ENCODE assay signal across 9 mouse cellular contexts in genomic region chr16:17761074-17761473, GRCm38 (mm10). TPM values are rescaled to one million over a fixed set of nuclear protein-coding genes. Genes with fewer than 3 reads are reported as not detected.
DNase-seq lines count a peak whose midpoint lies in the region; ATAC-seq lines count a peak whose summit lies in the region.
"Had no signal": no experiment of that assay in that cellular context is flagged by ENCODE, and none has a peak within 500 bp of the region (broad histone marks: within the 10 kb centered on the region; RNA-seq: fewer than 3 reads in every experiment).

No protein-coding gene starts in this region.

- no peak overlapping the region for H3K27ac ChIP-seq in kidney, embryonic 14.5 days (ENCODE audit: low read depth, low read length)
- H3K27ac ChIP-seq in hindbrain, embryonic 14.5 days, result no peak overlapping the region
- H3K27ac ChIP-seq in midbrain, embryonic 16.5 days (ENCODE audit: low read length), result no peak overlapping the region

- peak; percentile 21; the same call in 1 of the 2 replicates for ATAC-seq in kidney, embryonic 14.5 days (ENCODE audit: low FRiP score, low TSS enrichment)
- no peak for ATAC-seq in hindbrain, embryonic 14.5 days (ENCODE audit: low FRiP score)
- no peak for ATAC-seq in midbrain, embryonic 16.5 days

- WGBS in kidney, embryonic 14.5 days, result 26% methylated on average over 1 of the region's 1 CpGs
- 48% methylated on average over 1 of the region's 1 CpGs for WGBS in hindbrain, embryonic 14.5 days
- WGBS in midbrain, embryonic 16.5 days, result 70% methylated on average over 1 of the region's 1 CpGs

- H3K4me2 ChIP-seq in kidney, embryonic 14.5 days (replicated peaks; ENCODE audit: low read depth, low read length), result peak overlapping the region; percentile 95; the same call in 1 of the 2 replicates
- H3K4me2 ChIP-seq in hindbrain, embryonic 14.5 days (replicated peaks), result peak overlapping the region; percentile 75
- H3K4me2 ChIP-seq in midbrain, embryonic 16.5 days (ENCODE audit: low read length), result peak overlapping the region; percentile 79; the same call in 1 of the 2 replicates

- no peaks in the 10 kb centered on the region for H3K27me3 ChIP-seq in kidney, embryonic 14.5 days (ENCODE audit: control insufficient read depth, insufficient read depth, low read length)
- H3K27me3 ChIP-seq in hindbrain, embryonic 14.5 days (ENCODE audit: control insufficient read depth, insufficient read depth, low read length), result 0 out of 2 replicates have a peak, but pooled peaks cover 6% of the 10 kb centered on the region
- H3K27me3 ChIP-seq in midbrain, embryonic 16.5 days (ENCODE audit: control insufficient read depth, insufficient read depth, low read depth, low read length), result no peaks in the 10 kb centered on the region

- H3K4me1 ChIP-seq in kidney, embryonic 14.5 days (ENCODE audit: control insufficient read depth, insufficient read depth, low read length), result peaks cover 9% of the 10 kb centered on the region; the same call in 1 of the 2 replicates
- H3K4me1 ChIP-seq in hindbrain, embryonic 14.5 days (replicated peaks; ENCODE audit: control insufficient read depth, insufficient read depth, low read length), result peaks cover 17% of the 10 kb centered on the region
- H3K4me1 ChIP-seq in midbrain, embryonic 16.5 days (ENCODE audit: control insufficient read depth, insufficient read depth, low read length), result peaks cover 31% of the 10 kb centered on the region

- no peak for DNase-seq in kidney, adult 9 months
- peak; percentile 29 for DNase-seq in c-Kit-positive CD71-positive TER-119-positive erythroid progenitor cells, embryonic 14.5 days (ENCODE audit: low spot score)
- no peak for DNase-seq in hindbrain, embryonic 14.5 days (ENCODE audit: low spot score)
- no peak for DNase-seq in spleen, postnatal 14 days (ENCODE audit: low spot score in 2 of 2)
- DNase-seq in thymus, postnatal 0 days (ENCODE audit: low spot score), result no peak
- DNase-seq in left cerebral cortex, adult 8-10 months (ENCODE audit: low spot score in 2 of 2), result no peak

- H3K36me3 ChIP-seq in kidney, embryonic 14.5 days (ENCODE audit: control insufficient read depth, insufficient read depth, low read length), result peaks cover 21% of the 10 kb centered on the region; the same call in 1 of the 2 replicates
- peaks cover 19% of the 10 kb centered on the region for H3K36me3 ChIP-seq in hindbrain, embryonic 14.5 days (replicated peaks; ENCODE audit: control insufficient read depth, insufficient read depth)
- H3K36me3 ChIP-seq in midbrain, embryonic 16.5 days (ENCODE audit: control insufficient read depth, insufficient read depth, low read length), result peaks cover 4% of the 10 kb centered on the region; the same call in 1 of the 2 replicates

- H3K9ac ChIP-seq in kidney, embryonic 14.5 days (ENCODE audit: low read depth, low read length), result no peak overlapping the region; the same call in 1 of the 2 replicates
- H3K9ac ChIP-seq in hindbrain, embryonic 14.5 days, result no peak overlapping the region
- H3K9ac ChIP-seq in midbrain, embryonic 16.5 days (ENCODE audit: low read depth, low read length), result no peak overlapping the region

- H3K9me3 ChIP-seq in kidney, embryonic 14.5 days (ENCODE audit: control insufficient read depth, low read length), result no peaks in the 10 kb centered on the region
- H3K9me3 ChIP-seq in hindbrain, embryonic 14.5 days (ENCODE audit: control insufficient read depth, low read length), result no peaks in the 10 kb centered on the region
- no peaks in the 10 kb centered on the region for H3K9me3 ChIP-seq in midbrain, embryonic 16.5 days (replicated peaks; ENCODE audit: control insufficient read depth, low read length, poor library complexity, severe bottlenecking)

- peak overlapping the region; percentile 73 for H3K4me3 ChIP-seq in kidney, embryonic 14.5 days (ENCODE audit: low read length)
- H3K4me3 ChIP-seq in hindbrain, embryonic 14.5 days (replicated peaks; ENCODE audit: low read length), result peak overlapping the region; percentile 56; the same call in 1 of the 2 replicates
- H3K4me3 ChIP-seq in midbrain, embryonic 16.5 days (ENCODE audit: low read depth, low read length), result peak overlapping the region; percentile 63; the same call in 1 of the 2 replicates

RNA-seq across cellular contexts. Expression of gene Klhl22, which starts 1.7 kb away (rescaled TPM):
- 42.6 and 70.3 TPM in 2 replicates for polyA plus RNA-seq in kidney, embryonic 14.5 days (2014; fragmentation: Nextera tagmentation; extraction: Ambion mirVana)
- polyA plus RNA-seq in hindbrain, embryonic 14.5 days (2014; fragmentation: Nextera tagmentation; extraction: Ambion mirVana), result 82.1 and 96.0 TPM in 2 replicates
- polyA plus RNA-seq in midbrain, embryonic 16.5 days (2015; fragmentation: Nextera tagmentation; extraction: Ambion mirVana), result 86.0 and 89.4 TPM in 2 replicates
- 27.6 and 30.2 TPM in 2 replicates for polyA plus RNA-seq in thymus, postnatal 0 days (2015; fragmentation: Nextera tagmentation; extraction: Ambion mirVana)
- 100 to 1,000 TPM in 1 of 4 experiments, 10 to 100 TPM in 3; 82.2 to 105 (median 95.4) TPM for total RNA-seq in left cerebral cortex, adult 8-10 months (2022)

RNA-seq across cellular contexts. Expression of gene Med15, which starts 28.4 kb away (rescaled TPM):
- 32.4 and 39.7 TPM in 2 replicates for polyA plus RNA-seq in kidney, embryonic 14.5 days (2014; fragmentation: Nextera tagmentation; extraction: Ambion mirVana)
- polyA plus RNA-seq in hindbrain, embryonic 14.5 days (2014; fragmentation: Nextera tagmentation; extraction: Ambion mirVana), result 38.2 and 42.0 TPM in 2 replicates
- 47.5 and 47.9 TPM in 2 replicates for polyA plus RNA-seq in midbrain, embryonic 16.5 days (2015; fragmentation: Nextera tagmentation; extraction: Ambion mirVana)
- 31.6 and 36.9 TPM in 2 replicates for polyA plus RNA-seq in thymus, postnatal 0 days (2015; fragmentation: Nextera tagmentation; extraction: Ambion mirVana)
- 10 to 100 TPM; 66.4 to 74.0 (median 69.3) TPM for total RNA-seq in left cerebral cortex, adult 8-10 months (2022)

RNA-seq across cellular contexts. Expression of gene Scarf2, which starts 36.0 kb away (rescaled TPM):
- 17.2 and 19.6 TPM in 2 replicates for polyA plus RNA-seq in kidney, embryonic 14.5 days (2014; fragmentation: Nextera tagmentation; extraction: Ambion mirVana)
- 2.9 and 3.4 TPM in 2 replicates for polyA plus RNA-seq in hindbrain, embryonic 14.5 days (2014; fragmentation: Nextera tagmentation; extraction: Ambion mirVana)
- polyA plus RNA-seq in midbrain, embryonic 16.5 days (2015; fragmentation: Nextera tagmentation; extraction: Ambion mirVana), result 0.88 and 1.2 TPM in 2 replicates
- 3.6 and 4.3 TPM in 2 replicates for polyA plus RNA-seq in thymus, postnatal 0 days (2015; fragmentation: Nextera tagmentation; extraction: Ambion mirVana)
- total RNA-seq in left cerebral cortex, adult 8-10 months (2022), result 1 to 10 TPM; 4.1 to 4.3 (median 4.1) TPM
- total RNA-seq: neutrophil, adult 5-6 weeks had no signal
